Mouse (Mus musculus) C2C12 (cell line): Measurements from ENCODE around the gene Ino80. TPM values are rescaled to one million over a fixed set of nuclear protein-coding genes. Genes with fewer than 3 reads are reported as not detected.
A peak's percentile ranks its signal among the peaks of the same experiment; 100 is the strongest.

Experiments used
- H3K27me3 ChIP-seq: one replicate; pipeline ENCODE4 v1.6.1; 2011; ENCODE audit not compliant: control insufficient read depth, insufficient read depth, insufficient read length
- H3K36me3 ChIP-seq: one replicate; pipeline ENCODE4 v1.6.1; 2011; ENCODE audit not compliant: control insufficient read depth, insufficient read depth
- H3K4me3 ChIP-seq: one replicate; pipeline ENCODE4 v1.5.1; 2011; ENCODE audit warnings: mild to moderate bottlenecking, control low read depth; ENCODE audit not compliant: poor library complexity, insufficient read depth, severe bottlenecking
- H3K79me2 ChIP-seq: one replicate; pipeline ENCODE4 v1.6.1; 2011; ENCODE audit not compliant: control insufficient read depth, insufficient read depth
- H3K79me3 ChIP-seq: one replicate; pipeline ENCODE4 v1.6.1; 2011; ENCODE audit warnings: low read depth, control low read depth
- H3ac ChIP-seq: one replicate; pipeline ENCODE3; 2011; ENCODE audit warnings: low read depth; ENCODE audit not compliant: control insufficient read depth, insufficient read length
- CEBPB ChIP-seq: IDR thresholded peaks from one replicate; pipeline ENCODE4 v1.6.1; 2011; ENCODE audit warnings: low read depth, mild to moderate bottlenecking, control low read depth, moderate library complexity
- CTCF ChIP-seq: IDR thresholded peaks from one replicate; pipeline ENCODE4 v1.5.1; 2011; ENCODE audit not compliant: control insufficient read depth, insufficient read depth, insufficient read length
- FOSL1 ChIP-seq: IDR thresholded peaks from one replicate; pipeline ENCODE4 v1.8.0; 2011; ENCODE audit warnings: mild to moderate bottlenecking, low read length; ENCODE audit not compliant: poor library complexity, insufficient read depth, severe bottlenecking
- MAX ChIP-seq: IDR thresholded peaks from one replicate; pipeline ENCODE4 v1.6.1; 2011; ENCODE audit warnings: mild to moderate bottlenecking, control low read depth
- MYOD1 ChIP-seq: IDR thresholded peaks from one replicate; pipeline ENCODE4 v1.6.1; 2011; ENCODE audit warnings: low read depth; ENCODE audit not compliant: control insufficient read depth, insufficient read length
- MYOG ChIP-seq: IDR thresholded peaks from one replicate; pipeline ENCODE4 v1.6.1; 2011; ENCODE audit not compliant: control insufficient read depth, insufficient read length; ENCODE audit errors: extremely low read depth
- USF1 ChIP-seq: IDR thresholded peaks from one replicate; pipeline ENCODE4 v1.6.1; 2011; ENCODE audit warnings: low read depth, mild to moderate bottlenecking, control low read depth, moderate library complexity
- polyA plus RNA-seq: library from polyadenylated mRNA; unstranded; fragments of >200 nt; fragmentation: generic; extraction: Trizol; gene quantifications from one replicate; pipeline ENCODE4 v1.2.1, GENCODE M21; 2012; ENCODE audit warnings: missing spikeins

Ino80 gene
- polyA plus RNA-seq, 1 experiment, result 5.7 TPM

DNA sequence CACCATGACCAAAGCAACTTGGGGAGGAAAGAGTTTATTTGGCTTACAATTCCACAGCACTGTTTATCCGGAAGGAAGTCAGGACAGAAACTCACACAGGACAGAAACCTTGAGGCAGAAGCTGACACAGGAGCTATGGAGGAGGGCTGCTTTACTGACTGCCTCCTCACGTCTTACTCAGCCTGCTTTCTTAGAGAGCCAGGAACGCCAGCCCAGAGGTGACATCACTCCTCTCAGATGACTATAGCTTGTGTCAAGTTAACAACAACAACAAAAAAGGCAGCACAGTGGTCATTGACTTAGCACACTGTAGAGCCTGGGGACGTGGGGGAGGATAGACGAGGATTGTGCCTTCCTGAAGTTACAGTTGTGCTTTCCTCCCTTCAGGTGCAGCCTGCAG is 14.5 kb upstream of the Ino80 start:
- Histone ChIP-seq H3K79me3 (no peaks in the 10 kb centered on the region), H3ac (no peak overlapping the region), H3K27me3 (peaks cover 4% of the 10 kb centered on the region), H3K79me2 (no peaks in the 10 kb centered on the region), H3K36me3 (no peaks in the 10 kb centered on the region), H3K4me3 (no peak overlapping the region)
- TF ChIP-seq CEBPB (no peak), FOSL1 (no peak), MAX (no peak), MYOD1 (no peak), MYOG (no peak), CTCF (no peak), USF1 (no peak)

DNA sequence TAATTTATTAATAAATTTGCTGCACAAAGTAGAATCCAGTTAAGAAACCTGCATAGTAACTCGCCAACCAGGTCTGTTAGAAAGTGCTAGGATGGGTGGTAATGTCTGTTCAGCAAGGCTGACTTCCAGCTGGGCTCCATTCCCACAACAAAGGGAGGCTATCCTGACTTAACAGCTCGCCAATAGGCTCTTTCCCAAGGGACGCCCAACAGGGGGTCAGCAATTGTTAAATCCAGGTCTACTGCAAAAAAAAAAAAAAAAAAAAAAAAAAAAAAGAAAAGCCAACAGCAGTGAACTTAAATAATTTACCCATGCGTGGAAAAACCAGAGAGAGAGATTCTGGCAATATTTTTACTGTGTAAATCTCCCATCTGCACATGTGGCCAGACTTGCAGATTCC is 9.0 kb upstream of the Ino80 start:
- TF ChIP-seq CEBPB, result no peak
- TF ChIP-seq MYOG, result no peak
- no peak for TF ChIP-seq MYOD1
- no peak for TF ChIP-seq MAX
- TF ChIP-seq FOSL1, result no peak
- TF ChIP-seq USF1, result no peak
- TF ChIP-seq CTCF, result no peak
- Histone ChIP-seq H3K79me3 (no peaks in the 10 kb centered on the region), H3K36me3 (no peaks in the 10 kb centered on the region), H3K79me2 (no peaks in the 10 kb centered on the region), H3ac (no peak overlapping the region), H3K27me3 (no peaks in the 10 kb centered on the region), H3K4me3 (no peak overlapping the region)

GRCm38 (mm10) chr2:119482307-119482706 is 4.8 kb upstream of the Ino80 start:
- Histone ChIP-seq H3ac (no peak overlapping the region), H3K79me3 (peaks cover 3% of the 10 kb centered on the region), H3K79me2 (peaks cover 13% of the 10 kb centered on the region), H3K27me3 (no peaks in the 10 kb centered on the region), H3K4me3 (no peak overlapping the region), H3K36me3 (no peaks in the 10 kb centered on the region)
- TF ChIP-seq MYOG, result no peak
- no peak for TF ChIP-seq USF1
- TF ChIP-seq CTCF, result no peak

DNA sequence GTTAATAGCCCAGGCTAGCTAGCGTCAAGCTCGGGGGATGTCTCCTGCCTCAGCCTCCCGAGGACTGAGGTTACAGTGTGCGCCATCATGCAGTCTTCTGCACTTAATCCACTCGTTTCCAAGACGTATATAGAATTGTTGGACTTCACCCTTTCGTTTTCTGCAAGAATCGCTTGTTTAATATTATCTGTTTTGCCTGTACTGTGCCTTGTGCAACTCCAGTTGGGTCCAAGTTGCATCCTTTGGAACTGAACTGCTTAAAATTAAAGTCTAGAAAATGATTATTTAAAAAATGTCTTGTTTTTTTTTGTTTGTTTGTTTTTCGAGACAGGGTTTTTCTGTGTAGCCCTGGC is 886 bp upstream of the Ino80 start:
- Histone ChIP-seq H3K27me3 (no peaks in the 10 kb centered on the region), H3K79me3 (peaks cover 40% of the 10 kb centered on the region), H3K79me2 (peaks cover 52% of the 10 kb centered on the region), H3K4me3 (peak overlapping the region; percentile 93), H3K36me3 (peaks cover 7% of the 10 kb centered on the region), H3ac (no peak overlapping the region)
- no peak for TF ChIP-seq CEBPB
- no peak for TF ChIP-seq FOSL1
- no peak for TF ChIP-seq MYOD1
- TF ChIP-seq USF1, result no peak
- TF ChIP-seq CTCF, result no peak
- TF ChIP-seq MYOG, result no peak
- TF ChIP-seq MAX, result no peak

DNA sequence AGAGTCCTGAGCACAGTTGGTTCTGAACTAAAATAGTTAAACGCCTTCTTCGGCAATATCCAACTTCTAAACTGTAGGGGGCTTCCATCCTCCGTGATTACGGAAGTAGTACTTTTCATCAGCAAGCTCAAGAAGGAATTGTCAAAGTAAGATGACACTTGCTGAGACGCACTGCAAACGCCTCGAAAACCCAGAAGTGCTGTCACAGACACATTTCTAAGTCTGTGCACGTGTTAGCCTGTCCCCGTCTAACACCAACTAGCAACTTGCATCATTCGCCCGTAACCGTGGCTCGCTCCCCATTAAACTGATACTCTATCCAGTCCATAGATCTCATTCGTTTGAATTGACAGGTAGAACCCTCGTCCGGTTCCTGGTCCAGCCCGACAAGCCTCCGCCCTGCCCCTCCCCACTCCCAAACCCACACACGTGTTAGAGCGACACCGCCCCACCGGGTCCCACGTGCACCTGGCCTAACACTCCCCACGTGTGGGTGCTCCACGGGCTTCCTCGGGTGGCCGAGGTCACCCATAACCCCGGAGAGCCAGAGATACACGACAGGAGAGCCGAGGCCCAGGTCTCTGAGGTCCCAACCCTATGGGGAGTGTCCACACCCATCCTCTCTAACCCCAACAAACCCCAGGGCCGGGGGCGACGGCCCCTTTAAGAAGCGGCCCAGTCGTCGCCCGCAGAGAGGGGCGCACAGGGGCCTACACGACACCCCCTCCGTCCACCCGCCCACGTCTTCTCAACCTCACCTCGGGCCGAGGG is 681 bp downstream of the Ino80 start:
- no peak for TF ChIP-seq MYOG
- no peak for TF ChIP-seq CEBPB
- TF ChIP-seq MAX, result peak; percentile 94
- TF ChIP-seq USF1, result peak; percentile 1
- TF ChIP-seq FOSL1, result no peak
- no peak for TF ChIP-seq CTCF
- no peak for TF ChIP-seq MYOD1
- peaks cover 52% of the 10 kb centered on the region for H3K79me3 ChIP-seq
- peaks cover 68% of the 10 kb centered on the region for H3K79me2 ChIP-seq

GRCm38 (mm10) chr2:119476166-119476565 is 1.3 kb downstream of the Ino80 start:
- TF ChIP-seq FOSL1, result no peak
- TF ChIP-seq MAX, result no peak
- TF ChIP-seq MYOG, result no peak
- no peak for TF ChIP-seq CEBPB
- no peak for TF ChIP-seq USF1
- no peak for TF ChIP-seq CTCF
- no peak for TF ChIP-seq MYOD1
- Histone ChIP-seq H3ac (peak overlapping the region; percentile 18), H3K4me3 (peak overlapping the region; percentile 93), H3K36me3 (peaks cover 21% of the 10 kb centered on the region), H3K27me3 (no peaks in the 10 kb centered on the region), H3K79me2 (peaks cover 74% of the 10 kb centered on the region), H3K79me3 (peaks cover 55% of the 10 kb centered on the region)

More for the DNA sequence above, 681 bp downstream of the Ino80 start:
- Histone ChIP-seq H3K27me3 (no peaks in the 10 kb centered on the region), H3K36me3 (peaks cover 18% of the 10 kb centered on the region), H3K4me3 (peak overlapping the region; percentile 93), H3ac (peak overlapping the region; percentile 86)
